Mouse (Mus musculus): ENCODE measurements around the gene Osr1.

Osr1 gene

GRCm38 (mm10) chr12:9569971-9570370 is at the start of gene Osr1:
Osr1 (plus strand) TSS chr12:9570116.
- DNase-seq (ENCODE audit: low spot score): peak; percentile 79

GRCm38 (mm10) chr12:9550328-9550727 is 19.6 kb upstream of the Osr1 start:
- no peak for DNase-seq (ENCODE audit: low spot score)

GRCm38 (mm10) chr12:9564956-9565355 is 5.0 kb upstream of the Osr1 start:
- no peak for DNase-seq (ENCODE audit: low spot score)

GRCm38 (mm10) chr12:9570496-9570995 is 630 bp downstream of the Osr1 start:
- peak; percentile 32 for DNase-seq (ENCODE audit: low spot score)

GRCm38 (mm10) chr12:9571276-9571940 is 1.5 kb downstream of the Osr1 start:
- DNase-seq (ENCODE audit: low spot score): peak; percentile 5

- no peak for DNase-seq (ENCODE audit: low spot score)
Measured at GRCm38 (mm10) chr12:9572022-9572421, 2.1 kb downstream of the Osr1 start.

- no peak for DNase-seq (ENCODE audit: low spot score)
Measured at GRCm38 (mm10) chr12:9573682-9574081, 3.8 kb downstream of the Osr1 start.

- peak; percentile 67 for DNase-seq (ENCODE audit: low spot score)
Measured at GRCm38 (mm10) chr12:9574244-9574871, 4.4 kb downstream of the Osr1 start.

- DNase-seq (ENCODE audit: low spot score): peak; percentile 32
Measured at GRCm38 (mm10) chr12:9575158-9576042, 5.5 kb downstream of the Osr1 start.

GRCm38 (mm10) chr12:9576043-9576538 is 6.2 kb downstream of the Osr1 start:
- DNase-seq (ENCODE audit: low spot score): no peak

GRCm38 (mm10) chr12:9577610-9578009 is 7.7 kb downstream of the Osr1 start:
- no peak for DNase-seq (ENCODE audit: low spot score)

- DNase-seq (ENCODE audit: low spot score): peak; percentile 13
Measured at GRCm38 (mm10) chr12:9578591-9578990, 8.7 kb downstream of the Osr1 start.

GRCm38 (mm10) chr12:9579301-9580030 is 9.6 kb downstream of the Osr1 start:
- DNase-seq (ENCODE audit: low spot score): peak; percentile 25

GRCm38 (mm10) chr12:9580041-9580905 is 10.4 kb downstream of the Osr1 start:
- peak; percentile 41 for DNase-seq (ENCODE audit: low spot score)

GRCm38 (mm10) chr12:9581011-9581410 is 11.1 kb downstream of the Osr1 start:
- DNase-seq (ENCODE audit: low spot score): peak; percentile 47

GRCm38 (mm10) chr12:9581506-9581905 is 11.6 kb downstream of the Osr1 start:
- peak; percentile 18 for DNase-seq (ENCODE audit: low spot score)

GRCm38 (mm10) chr12:9582248-9582995 is 12.5 kb downstream of the Osr1 start:
- DNase-seq (ENCODE audit: low spot score): peak; percentile 3

- peak; percentile 3 for DNase-seq (ENCODE audit: low spot score)
Measured at GRCm38 (mm10) chr12:9583380-9583779, 13.5 kb downstream of the Osr1 start.

- peak; percentile 85 for DNase-seq (ENCODE audit: low spot score)
Measured at GRCm38 (mm10) chr12:9584366-9585084, 14.6 kb downstream of the Osr1 start.

Measured in retina, embryonic 14.5 days (tissue).